18 mouse cellular contexts compared by ENCODE assay signal in the genomic region with DNA sequence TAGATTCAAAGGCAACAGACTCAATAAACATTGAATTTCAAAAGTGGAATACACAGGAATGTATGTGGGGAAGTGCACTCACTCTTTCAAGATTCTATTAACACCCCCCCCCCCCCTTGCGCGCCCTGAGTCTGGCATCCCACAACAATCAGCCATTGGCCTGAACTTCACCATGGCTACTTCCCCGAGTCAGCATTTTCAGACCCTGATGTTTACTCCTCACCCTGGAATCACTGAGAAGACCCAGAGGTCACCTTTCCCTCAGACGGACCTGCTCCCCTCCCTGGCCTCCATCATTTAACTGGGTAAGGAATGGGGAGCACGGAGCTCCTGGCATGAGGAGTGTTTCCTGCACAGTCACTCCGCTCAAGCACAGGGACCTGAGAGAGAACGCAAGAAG.
"Had no signal": no experiment of that assay in that cellular context is flagged by ENCODE, and none has a peak within 500 bp of the region (broad histone marks: within the 10 kb centered on the region; RNA-seq: fewer than 3 reads in every experiment).

No protein-coding gene starts in this region.

- H3K4me1 ChIP-seq: neural tube, embryonic 13.5 days; neural tube, embryonic 15.5 days had no signal

- H3K9me3 ChIP-seq: midbrain, embryonic 12.5 days; neural tube, embryonic 13.5 days; neural tube, embryonic 15.5 days had no signal

- DNase-seq: lung, adult 18-20 months; lung, embryonic 14.5 days; lung, postnatal 10 days; lung, postnatal 4 days; midbrain, embryonic 14.5 days; retina, postnatal 1 day; right cerebral cortex, adult 18-20 months; right cerebral cortex, postnatal 25 days; right cerebral cortex, postnatal 4 days; spleen, adult 18-20 months; thymus, adult 18-20 months; thymus, postnatal 14 days; thymus, postnatal 36 days had no signal

- H3K27ac ChIP-seq: midbrain, embryonic 12.5 days; neural tube, embryonic 13.5 days; neural tube, embryonic 15.5 days had no signal

- H3K9ac ChIP-seq: lung, embryonic 14.5 days; midbrain, embryonic 12.5 days; neural tube, embryonic 13.5 days; neural tube, embryonic 15.5 days had no signal

- H3K27me3 ChIP-seq: midbrain, embryonic 12.5 days; neural tube, embryonic 13.5 days; neural tube, embryonic 15.5 days had no signal

- ATAC-seq: midbrain, embryonic 16.5 days had no signal

- H3K4me2 ChIP-seq: lung, embryonic 14.5 days; midbrain, embryonic 12.5 days; neural tube, embryonic 13.5 days; neural tube, embryonic 15.5 days had no signal

- H3K4me3 ChIP-seq: midbrain, embryonic 12.5 days; myocyte; neural tube, embryonic 13.5 days; neural tube, embryonic 15.5 days had no signal

- H3K36me3 ChIP-seq: midbrain, embryonic 12.5 days; neural tube, embryonic 13.5 days; neural tube, embryonic 15.5 days had no signal
